Mouse (Mus musculus): ENCODE results near the gene Simc1. TPM values are rescaled to one million over a fixed set of nuclear protein-coding genes. Genes with fewer than 3 reads are reported as not detected.

The Simc1 gene
- polyA plus RNA-seq, 1 experiment from 2014 or later: 19.5 TPM

GRCm38 (mm10) chr13:54582860-54583259, 79.3 kb downstream of the Simc1 start:
- Histone ChIP-seq H3K4me1 (ENCODE audit: control insufficient read depth, insufficient read depth, low read length) (no peaks in the 10 kb centered on the region), H3K4me2 (ENCODE audit: low read depth) (no peak overlapping the region), H3K9ac (ENCODE audit: low read length) (no peak overlapping the region), H3K27me3 (ENCODE audit: control insufficient read depth, insufficient read depth, low read length) (no peaks in the 10 kb centered on the region), H3K9me3 (ENCODE audit: control insufficient read depth, low read length) (no peaks in the 10 kb centered on the region), H3K4me3 (ENCODE audit: low read depth, low read length) (no peak overlapping the region), H3K36me3 (ENCODE audit: control insufficient read depth, insufficient read depth, low read length) (peaks cover 9% of the 10 kb centered on the region), H3K27ac (ENCODE audit: low read depth, low read length) (no peak overlapping the region)
- 96% methylated on average over 5 of the region's 5 CpGs for WGBS
- ATAC-seq (ENCODE audit: insufficient read depth, low FRiP score, low TSS enrichment): no peak
- no peak for DNase-seq (ENCODE audit: low spot score)

GRCm38 (mm10) chr13:54585831-54586230, 82.3 kb downstream of the Simc1 start:
- Histone ChIP-seq H3K4me1 (ENCODE audit: control insufficient read depth, insufficient read depth, low read length) (peaks cover 6% of the 10 kb centered on the region; the same call in 1 of the 2 replicates), H3K36me3 (ENCODE audit: control insufficient read depth, insufficient read depth, low read length) (peaks cover 9% of the 10 kb centered on the region), H3K4me3 (ENCODE audit: low read depth, low read length) (no peak overlapping the region), H3K27ac (ENCODE audit: low read depth, low read length) (no peak overlapping the region), H3K27me3 (ENCODE audit: control insufficient read depth, insufficient read depth, low read length) (no peaks in the 10 kb centered on the region), H3K4me2 (ENCODE audit: low read depth) (no peak overlapping the region), H3K9me3 (ENCODE audit: control insufficient read depth, low read length) (no peaks in the 10 kb centered on the region), H3K9ac (ENCODE audit: low read length) (no peak overlapping the region)
- DNase-seq (ENCODE audit: low spot score) (no peak), ATAC-seq (ENCODE audit: insufficient read depth, low FRiP score, low TSS enrichment) (no peak)
- WGBS: 94% methylated on average over 11 of the region's 11 CpGs

- Histone ChIP-seq H3K27ac (ENCODE audit: low read depth, low read length) (no peak overlapping the region), H3K9ac (ENCODE audit: low read length) (peak overlapping the region; percentile 48), H3K36me3 (ENCODE audit: control insufficient read depth, insufficient read depth, low read length) (peaks cover 4% of the 10 kb centered on the region), H3K27me3 (ENCODE audit: control insufficient read depth, insufficient read depth, low read length) (no peaks in the 10 kb centered on the region), H3K4me3 (ENCODE audit: low read depth, low read length) (peak overlapping the region; percentile 89), H3K4me2 (ENCODE audit: low read depth) (peak overlapping the region; percentile 70), H3K9me3 (ENCODE audit: control insufficient read depth, low read length) (no peaks in the 10 kb centered on the region), H3K4me1 (ENCODE audit: control insufficient read depth, insufficient read depth, low read length) (peaks cover 7% of the 10 kb centered on the region; the same call in 1 of the 2 replicates)
- WGBS: 2% methylated on average over 24 of the region's 24 CpGs
- peak; percentile 48 for ATAC-seq (ENCODE audit: insufficient read depth, low FRiP score, low TSS enrichment)
- no peak for DNase-seq (ENCODE audit: low spot score)
Observed at GRCm38 (mm10) chr13:54589414-54589995, 85.9 kb downstream of the Simc1 start.

- peak within 1 kb of the TSS; percentile 69 for H3K27ac ChIP-seq (ENCODE audit: low read depth, low read length)
- no peaks in the 10 kb centered on the region for H3K9me3 ChIP-seq (ENCODE audit: control insufficient read depth, low read length)
- H3K27me3 ChIP-seq (ENCODE audit: control insufficient read depth, insufficient read depth, low read length): no peaks in the 10 kb centered on the region
- H3K4me1 ChIP-seq (ENCODE audit: control insufficient read depth, insufficient read depth, low read length): peaks cover 7% of the 10 kb centered on the region; the same call in 1 of the 2 replicates
- peak within 1 kb of the TSS; percentile 89 for H3K4me3 ChIP-seq (ENCODE audit: low read depth, low read length)
- under 1% methylated on average over 51 of the region's 51 CpGs for WGBS
- ATAC-seq (ENCODE audit: insufficient read depth, low FRiP score, low TSS enrichment) (peak; percentile 95), DNase-seq (ENCODE audit: low spot score) (peak; percentile 96)
- peaks cover under 1% of the 10 kb centered on the region; the same call in 1 of the 2 replicates for H3K36me3 ChIP-seq (ENCODE audit: control insufficient read depth, insufficient read depth, low read length)
- peak within 1 kb of the TSS; percentile 76 for H3K9ac ChIP-seq (ENCODE audit: low read length)
- peak within 1 kb of the TSS; percentile 72 for H3K4me2 ChIP-seq (ENCODE audit: low read depth)
Observed at GRCm38 (mm10) chr13:54589996-54590951, 86.7 kb downstream of the Simc1 start, which contains the start of the genes Nop16 and Higd2a. Nop16 (minus strand) TSS chr13:54590090. Higd2a (plus strand) TSS chr13:54590207.

GRCm38 (mm10) chr13:54591776-54592356, 88.3 kb downstream of the Simc1 start:
- Histone ChIP-seq H3K4me3 (ENCODE audit: low read depth, low read length) (no peak overlapping the region), H3K27ac (ENCODE audit: low read depth, low read length) (no peak overlapping the region), H3K9me3 (ENCODE audit: control insufficient read depth, low read length) (no peaks in the 10 kb centered on the region), H3K4me2 (ENCODE audit: low read depth) (no peak overlapping the region), H3K4me1 (ENCODE audit: control insufficient read depth, insufficient read depth, low read length) (peaks cover 7% of the 10 kb centered on the region; the same call in 1 of the 2 replicates), H3K36me3 (ENCODE audit: control insufficient read depth, insufficient read depth, low read length) (no peaks in the 10 kb centered on the region), H3K9ac (ENCODE audit: low read length) (no peak overlapping the region), H3K27me3 (ENCODE audit: control insufficient read depth, insufficient read depth, low read length) (no peaks in the 10 kb centered on the region)
- 91% methylated on average over 8 of the region's 8 CpGs for WGBS
- DNase-seq (ENCODE audit: low spot score) (no peak), ATAC-seq (ENCODE audit: insufficient read depth, low FRiP score, low TSS enrichment) (no peak)

GRCm38 (mm10) chr13:54593617-54594016, 90.0 kb downstream of the Simc1 start:
- WGBS: 90% methylated on average over 11 of the region's 11 CpGs
- Histone ChIP-seq H3K4me1 (ENCODE audit: control insufficient read depth, insufficient read depth, low read length) (peaks cover 5% of the 10 kb centered on the region; the same call in 1 of the 2 replicates), H3K4me3 (ENCODE audit: low read depth, low read length) (no peak overlapping the region), H3K27ac (ENCODE audit: low read depth, low read length) (no peak overlapping the region), H3K27me3 (ENCODE audit: control insufficient read depth, insufficient read depth, low read length) (no peaks in the 10 kb centered on the region), H3K9me3 (ENCODE audit: control insufficient read depth, low read length) (no peaks in the 10 kb centered on the region), H3K36me3 (ENCODE audit: control insufficient read depth, insufficient read depth, low read length) (no peaks in the 10 kb centered on the region), H3K4me2 (ENCODE audit: low read depth) (no peak overlapping the region), H3K9ac (ENCODE audit: low read length) (no peak overlapping the region)
- no peak for DNase-seq (ENCODE audit: low spot score)
- no peak for ATAC-seq (ENCODE audit: insufficient read depth, low FRiP score, low TSS enrichment)

GRCm38 (mm10) chr13:54596107-54596690, 92.6 kb downstream of the Simc1 start:
- Histone ChIP-seq H3K4me1 (ENCODE audit: control insufficient read depth, insufficient read depth, low read length) (no peaks in the 10 kb centered on the region), H3K9ac (ENCODE audit: low read length) (no peak overlapping the region), H3K4me3 (ENCODE audit: low read depth, low read length) (no peak overlapping the region), H3K27ac (ENCODE audit: low read depth, low read length) (no peak overlapping the region), H3K36me3 (ENCODE audit: control insufficient read depth, insufficient read depth, low read length) (no peaks in the 10 kb centered on the region), H3K27me3 (ENCODE audit: control insufficient read depth, insufficient read depth, low read length) (no peaks in the 10 kb centered on the region), H3K9me3 (ENCODE audit: control insufficient read depth, low read length) (no peaks in the 10 kb centered on the region), H3K4me2 (ENCODE audit: low read depth) (no peak overlapping the region)
- WGBS: 85% methylated on average over 8 of the region's 8 CpGs
- ATAC-seq (ENCODE audit: insufficient read depth, low FRiP score, low TSS enrichment): no peak
- DNase-seq (ENCODE audit: low spot score): no peak

GRCm38 (mm10) chr13:54596870-54597269, 93.3 kb downstream of the Simc1 start:
- DNase-seq (ENCODE audit: low spot score) (no peak), ATAC-seq (ENCODE audit: insufficient read depth, low FRiP score, low TSS enrichment) (no peak)
- no peak overlapping the region for H3K27ac ChIP-seq (ENCODE audit: low read depth, low read length)
- H3K4me3 ChIP-seq (ENCODE audit: low read depth, low read length): no peak overlapping the region
- H3K36me3 ChIP-seq (ENCODE audit: control insufficient read depth, insufficient read depth, low read length): no peaks in the 10 kb centered on the region
- 72% methylated on average over 5 of the region's 5 CpGs for WGBS
- no peaks in the 10 kb centered on the region for H3K27me3 ChIP-seq (ENCODE audit: control insufficient read depth, insufficient read depth, low read length)
- H3K4me1 ChIP-seq (ENCODE audit: control insufficient read depth, insufficient read depth, low read length): no peaks in the 10 kb centered on the region
- no peak overlapping the region for H3K4me2 ChIP-seq (ENCODE audit: low read depth)
- no peak overlapping the region for H3K9ac ChIP-seq (ENCODE audit: low read length)
- H3K9me3 ChIP-seq (ENCODE audit: control insufficient read depth, low read length): no peaks in the 10 kb centered on the region

All from neural tube, embryonic 11.5 days (tissue).